ENCODE assay signal across 8 mouse cellular contexts in genomic region chr2:96585665-96586064, GRCm38 (mm10).
DNase-seq lines count a peak whose midpoint lies in the region; ATAC-seq and TF ChIP-seq lines count a peak whose summit lies in the region.

No protein-coding gene starts in this region.

- H3K27me3 ChIP-seq in heart, adult 2 months (ENCODE audit: control insufficient read depth, insufficient read depth, low read length), result no peaks in the 10 kb centered on the region
- H3K27me3 ChIP-seq in intestine, embryonic 14.5 days (replicated peaks; ENCODE audit: control insufficient read depth, insufficient read depth, low read length), result no peaks in the 10 kb centered on the region

- H3K4me1 ChIP-seq in heart, adult 2 months (ENCODE audit: control insufficient read depth, insufficient read depth, low read length), result no peaks in the 10 kb centered on the region
- H3K4me1 ChIP-seq in intestine, embryonic 14.5 days (replicated peaks; ENCODE audit: control insufficient read depth, insufficient read depth, low read length), result no peaks in the 10 kb centered on the region

- peak; percentile 76 for TF ChIP-seq CTCF in heart, adult 2 months (IDR thresholded peaks at IDR 0.05)

- intact Hi-C loops in heart, adult 2 months (cut with DNase I), result no loop called here
- intact Hi-C loops in left cerebral cortex, postnatal 10 days (cut with DNase I), result loop anchor here (5.0 kb wide), 1 partner anchor 882 kb away; no protein-coding TSS in a partner anchor

- TF ChIP-seq EP300 in heart, adult 2 months (IDR thresholded peaks at IDR 0.05; ENCODE audit: insufficient read depth, low read depth, low read length), result no peak

- ATAC-seq in intestine, embryonic 14.5 days (replicated peaks; ENCODE audit: low FRiP score, low TSS enrichment, low read depth), result no peak

- no peaks in the 10 kb centered on the region for H3K36me3 ChIP-seq in heart, adult 2 months (ENCODE audit: control insufficient read depth, insufficient read depth, low read length)
- no peaks in the 10 kb centered on the region for H3K36me3 ChIP-seq in intestine, embryonic 14.5 days (ENCODE audit: control insufficient read depth, insufficient read depth, low read length)

- no peak for TF ChIP-seq POLR2A in heart, adult 2 months (IDR thresholded peaks at IDR 0.05; ENCODE audit: insufficient read depth, low read depth, low read length)

- no peak overlapping the region for H3K4me3 ChIP-seq in heart, adult 2 months
- no peak overlapping the region for H3K4me3 ChIP-seq in intestine, embryonic 14.5 days (ENCODE audit: low read depth, low read length)

- WGBS in heart, adult 2 months, result 6% methylated on average over 4 of the region's 4 CpGs
- 4% methylated on average over 4 of the region's 4 CpGs for WGBS in intestine, embryonic 14.5 days

- DNase-seq in heart, adult 2 months, result no peak
- no peak for DNase-seq in heart, adult 11 months
- DNase-seq in R1 (ENCODE audit: low read depth, low spot score), result peak; percentile 67
- peak; percentile 60 for DNase-seq in embryo, embryonic 9.5 days (ENCODE audit: extremely low spot score)
- DNase-seq in intestine, embryonic 14.5 days (ENCODE audit: low spot score), result peak; percentile 53
- DNase-seq in left cerebral cortex, postnatal 10 days (ENCODE audit: extremely low spot score in 1 of 2, low spot score in 2 of 2), result peak; percentile 33 to 85
- DNase-seq in retina, postnatal 1 day, result peak; percentile 89
- DNase-seq in thymus, postnatal 36 days, result no peak

- H3K9me3 ChIP-seq in intestine, embryonic 14.5 days (ENCODE audit: control insufficient read depth, low read length), result no peaks in the 10 kb centered on the region

- no peak overlapping the region for H3K4me2 ChIP-seq in intestine, embryonic 14.5 days (ENCODE audit: low read length)

- H3K79me2 ChIP-seq in heart, adult 2 months (replicated peaks; ENCODE audit: control insufficient read depth, insufficient read depth, low read length), result no peaks in the 10 kb centered on the region

- H3K27ac ChIP-seq in heart, adult 2 months, result no peak overlapping the region
- no peak overlapping the region for H3K27ac ChIP-seq in intestine, embryonic 14.5 days (ENCODE audit: low read depth)

- H3K9ac ChIP-seq in heart, adult 2 months (ENCODE audit: low read depth, low read length), result no peak overlapping the region
- no peak overlapping the region for H3K9ac ChIP-seq in intestine, embryonic 14.5 days (ENCODE audit: low read length)

Comparison
In these comparisons a context has a peak if more than half of its experiments do, and no peak if none do; other contexts are left out.
1. DNase-seq: peak in R1 (single experiment), embryo, embryonic 9.5 days (single experiment), intestine, embryonic 14.5 days (single experiment), left cerebral cortex, postnatal 10 days (2 of 2) and retina, postnatal 1 day (single experiment); none in heart, adult 2 months (0 of 2), heart, adult 11 months (single experiment) and thymus, postnatal 36 days (0 of 2).